Mouse (Mus musculus): ENCODE measurements at regions not wholly inside any gene's neighbourhood (a gene's known extent, or its start where the extent isn't known, plus 50 kb on each side); places are given as distances from the start of the nearest gene placed in this dataset.

DNA sequence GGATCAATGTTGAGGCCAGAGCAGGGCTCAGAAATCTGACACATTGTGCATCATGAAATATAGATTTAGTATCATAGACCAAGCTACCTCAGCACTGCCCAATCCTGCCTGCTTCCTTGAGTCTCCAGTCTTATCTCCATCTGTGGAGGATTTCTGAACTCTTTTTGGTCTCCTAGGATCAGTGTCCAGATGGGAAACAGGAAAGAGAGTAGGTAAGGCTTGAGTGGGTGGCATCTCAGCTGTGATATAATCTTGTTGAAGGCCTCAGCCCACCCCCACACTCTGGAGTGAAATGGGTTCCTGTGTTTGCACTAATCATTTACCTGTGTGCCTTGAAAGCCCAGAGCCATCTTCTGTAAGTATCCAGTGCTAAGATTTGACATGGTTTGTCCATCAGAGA is 74.3 kb upstream of the Aff3 start:
- Histone ChIP-seq H3K4me1 (ENCODE audit: insufficient read depth, low read length) (peaks cover 12% of the 10 kb centered on the region), H3K4me3 (ENCODE audit: low read length) (no peak overlapping the region), H3K9me3 (ENCODE audit: low read length) (no peaks in the 10 kb centered on the region), H3K4me2 (replicated peaks; ENCODE audit: low read depth, low read length) (no peak overlapping the region), H3K27ac (ENCODE audit: low read length) (no peak overlapping the region), H3K9ac (replicated peaks; ENCODE audit: low read length) (no peak overlapping the region), H3K27me3 (ENCODE audit: insufficient read depth, low read length) (no peaks in the 10 kb centered on the region), H3K36me3 (ENCODE audit: insufficient read depth, low read length) (no peaks in the 10 kb centered on the region)
- ATAC-seq (ENCODE audit: low FRiP score, low TSS enrichment) = no peak

DNA sequence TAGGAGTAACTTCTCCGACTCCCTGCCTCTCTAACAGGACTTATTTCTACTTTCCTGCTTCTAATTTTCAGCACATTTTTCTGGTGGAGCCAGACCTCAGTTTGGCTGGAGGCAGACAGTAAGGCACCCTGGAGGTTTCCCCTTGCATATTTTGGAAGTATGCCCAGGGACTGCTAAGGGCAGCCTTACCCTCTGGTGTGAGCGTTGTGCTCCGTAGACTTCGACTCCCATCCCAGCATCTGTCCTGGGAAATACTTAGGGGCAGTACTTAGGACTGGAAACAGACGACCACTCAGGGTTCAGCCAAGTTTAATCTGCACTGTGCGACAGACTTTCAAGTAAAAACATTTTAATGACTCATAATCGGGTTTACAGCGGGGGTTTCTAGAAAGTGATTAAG is 71.0 kb upstream of the Aff3 start:
- WGBS = 54% methylated on average over 8 of the region's 8 CpGs
- Histone ChIP-seq H3K27me3 (ENCODE audit: insufficient read depth, low read length) (no peaks in the 10 kb centered on the region), H3K4me1 (ENCODE audit: insufficient read depth, low read length) (peaks cover 12% of the 10 kb centered on the region), H3K4me2 (replicated peaks; ENCODE audit: low read depth, low read length) (no peak overlapping the region), H3K9me3 (ENCODE audit: low read length) (no peaks in the 10 kb centered on the region), H3K9ac (replicated peaks; ENCODE audit: low read length) (no peak overlapping the region), H3K4me3 (ENCODE audit: low read length) (no peak overlapping the region), H3K36me3 (ENCODE audit: insufficient read depth, low read length) (no peaks in the 10 kb centered on the region), H3K27ac (ENCODE audit: low read length) (peak overlapping the region; percentile 63)
- ATAC-seq (ENCODE audit: low FRiP score, low TSS enrichment) = peak; percentile 81

DNA sequence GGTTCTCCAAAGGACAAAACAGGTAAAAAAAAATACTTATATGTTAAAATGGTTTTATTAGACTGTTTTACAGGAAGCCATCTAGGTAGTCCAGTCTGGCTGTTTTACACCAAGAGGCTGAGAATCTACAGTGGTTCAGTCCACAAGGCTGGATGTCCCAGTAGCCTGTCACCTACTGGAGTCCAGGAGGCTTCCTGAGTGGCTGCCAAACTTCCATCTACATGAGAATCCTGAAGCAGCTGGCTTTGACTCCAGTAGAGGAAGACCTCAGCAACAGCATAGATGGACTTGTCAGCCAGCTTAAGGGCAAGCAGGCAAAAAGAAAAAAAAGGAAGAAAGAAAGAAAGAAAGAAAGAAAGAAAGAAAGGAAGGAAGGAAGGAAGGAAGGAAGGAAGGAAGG is 68.4 kb upstream of the Aff3 start:
- Histone ChIP-seq H3K36me3 (ENCODE audit: insufficient read depth, low read length) (no peaks in the 10 kb centered on the region), H3K27ac (ENCODE audit: low read length) (no peak overlapping the region), H3K9me3 (ENCODE audit: low read length) (no peaks in the 10 kb centered on the region), H3K4me3 (ENCODE audit: low read length) (no peak overlapping the region), H3K27me3 (ENCODE audit: insufficient read depth, low read length) (no peaks in the 10 kb centered on the region), H3K4me1 (ENCODE audit: insufficient read depth, low read length) (peaks cover 12% of the 10 kb centered on the region), H3K4me2 (replicated peaks; ENCODE audit: low read depth, low read length) (no peak overlapping the region), H3K9ac (replicated peaks; ENCODE audit: low read length) (no peak overlapping the region)
- ATAC-seq (ENCODE audit: low FRiP score, low TSS enrichment) = no peak

DNA sequence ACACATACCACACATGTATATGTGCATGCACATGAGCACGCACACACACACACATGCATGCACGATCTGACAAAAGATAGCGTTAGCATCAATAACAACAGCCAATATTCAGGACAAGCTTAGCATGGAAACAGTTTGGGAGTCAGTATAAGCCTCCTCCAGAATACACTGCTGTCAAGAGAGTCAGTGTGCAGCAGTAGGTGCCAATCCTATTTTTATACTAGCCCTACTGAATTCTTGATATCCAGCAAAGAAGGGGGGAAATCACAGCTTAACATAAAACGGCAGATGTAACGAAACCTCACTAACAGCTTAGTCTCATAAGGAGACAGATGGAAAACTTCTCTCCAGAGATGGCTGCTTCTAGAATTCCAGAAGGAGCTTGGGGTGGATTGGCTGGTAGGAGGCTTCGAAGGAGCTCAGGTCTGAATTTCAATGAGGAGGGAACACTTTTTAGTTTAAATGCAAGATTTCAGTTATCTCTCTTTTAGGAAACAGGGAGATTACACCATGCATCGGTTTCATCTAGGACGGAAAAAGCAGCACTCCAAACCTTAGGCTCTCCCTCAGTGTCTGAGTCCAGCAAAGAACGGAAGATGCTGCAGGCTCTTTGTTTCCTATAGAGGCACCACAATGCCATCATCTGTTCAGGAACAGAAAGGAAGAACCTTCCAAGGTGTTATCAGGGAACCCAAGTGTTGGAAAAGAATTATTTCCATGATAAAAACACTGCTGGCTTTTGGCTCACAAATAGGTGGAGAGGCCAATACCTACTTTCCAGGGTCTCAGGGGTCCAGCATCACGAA is 65.4 kb upstream of the Aff3 start:
- Histone ChIP-seq H3K27ac (ENCODE audit: low read length) (no peak overlapping the region), H3K4me3 (ENCODE audit: low read length) (no peak overlapping the region), H3K36me3 (ENCODE audit: insufficient read depth, low read length) (no peaks in the 10 kb centered on the region), H3K9me3 (ENCODE audit: low read length) (no peaks in the 10 kb centered on the region), H3K4me2 (replicated peaks; ENCODE audit: low read depth, low read length) (no peak overlapping the region), H3K27me3 (ENCODE audit: insufficient read depth, low read length) (no peaks in the 10 kb centered on the region), H3K9ac (replicated peaks; ENCODE audit: low read length) (no peak overlapping the region), H3K4me1 (ENCODE audit: insufficient read depth, low read length) (no peaks in the 10 kb centered on the region)
- 78% methylated on average over 10 of the region's 10 CpGs for WGBS
- no peak for ATAC-seq (ENCODE audit: low FRiP score, low TSS enrichment)

DNA sequence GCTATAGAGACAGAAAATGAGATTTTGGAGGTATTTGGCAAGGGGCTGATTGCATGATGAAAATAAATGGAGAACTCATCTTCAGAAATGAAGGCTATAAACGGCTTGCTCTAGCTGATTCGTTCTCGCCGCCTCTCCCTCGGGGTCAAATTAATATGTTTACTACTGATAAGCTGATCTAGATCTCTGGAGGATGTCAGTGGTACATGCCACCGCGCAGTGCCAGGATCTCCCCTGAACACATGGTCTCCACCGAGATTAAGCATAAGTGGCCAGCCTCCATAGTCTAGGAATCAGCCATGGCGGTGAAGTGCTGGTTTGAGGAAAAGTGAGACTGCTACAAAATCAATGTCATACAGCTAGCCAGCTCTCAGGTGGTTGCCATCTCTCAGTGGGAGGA is 61.0 kb upstream of the Aff3 start:
- no peak overlapping the region for H3K9ac ChIP-seq (replicated peaks; ENCODE audit: low read length)
- WGBS = 91% methylated on average over 9 of the region's 9 CpGs
- no peaks in the 10 kb centered on the region for H3K4me1 ChIP-seq (ENCODE audit: insufficient read depth, low read length)
- no peaks in the 10 kb centered on the region for H3K27me3 ChIP-seq (ENCODE audit: insufficient read depth, low read length)
- no peak overlapping the region for H3K4me2 ChIP-seq (replicated peaks; ENCODE audit: low read depth, low read length)
- ATAC-seq (ENCODE audit: low FRiP score, low TSS enrichment) = no peak
- peaks cover 3% of the 10 kb centered on the region; the same call in 1 of the 2 replicates for H3K9me3 ChIP-seq (ENCODE audit: low read length)
- H3K4me3 ChIP-seq (ENCODE audit: low read length) = no peak overlapping the region
- no peak overlapping the region for H3K27ac ChIP-seq (ENCODE audit: low read length)
- no peaks in the 10 kb centered on the region for H3K36me3 ChIP-seq (ENCODE audit: insufficient read depth, low read length)

DNA sequence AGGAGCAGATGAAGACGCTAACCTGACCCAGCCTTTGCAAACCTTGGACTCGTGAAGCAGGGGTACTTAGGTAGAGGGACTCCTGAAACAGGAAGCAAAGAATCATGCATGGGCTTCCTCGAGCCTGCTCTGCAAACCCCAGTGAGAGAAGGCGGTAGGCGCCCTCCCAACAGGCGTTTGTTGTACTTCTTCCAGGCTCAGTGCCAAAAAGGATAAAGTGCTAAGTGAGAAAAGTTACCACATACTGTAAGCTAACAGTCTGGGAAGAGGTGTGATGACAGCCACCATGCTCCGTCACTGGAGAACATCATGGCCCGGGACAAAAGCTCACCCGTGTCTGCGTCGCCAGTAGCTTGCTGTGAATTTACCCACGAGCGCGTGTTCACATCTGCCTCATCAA is 59.9 kb upstream of the Aff3 start:
- no peak overlapping the region for H3K27ac ChIP-seq (ENCODE audit: low read length)
- H3K4me2 ChIP-seq (replicated peaks; ENCODE audit: low read depth, low read length) = no peak overlapping the region
- H3K4me3 ChIP-seq (ENCODE audit: low read length) = no peak overlapping the region
- peaks cover 3% of the 10 kb centered on the region; the same call in 1 of the 2 replicates for H3K9me3 ChIP-seq (ENCODE audit: low read length)
- 90% methylated on average over 14 of the region's 14 CpGs for WGBS
- H3K9ac ChIP-seq (replicated peaks; ENCODE audit: low read length) = no peak overlapping the region
- H3K36me3 ChIP-seq (ENCODE audit: insufficient read depth, low read length) = no peaks in the 10 kb centered on the region
- H3K27me3 ChIP-seq (ENCODE audit: insufficient read depth, low read length) = no peaks in the 10 kb centered on the region
- H3K4me1 ChIP-seq (ENCODE audit: insufficient read depth, low read length) = no peaks in the 10 kb centered on the region
- ATAC-seq (ENCODE audit: low FRiP score, low TSS enrichment) = no peak

DNA sequence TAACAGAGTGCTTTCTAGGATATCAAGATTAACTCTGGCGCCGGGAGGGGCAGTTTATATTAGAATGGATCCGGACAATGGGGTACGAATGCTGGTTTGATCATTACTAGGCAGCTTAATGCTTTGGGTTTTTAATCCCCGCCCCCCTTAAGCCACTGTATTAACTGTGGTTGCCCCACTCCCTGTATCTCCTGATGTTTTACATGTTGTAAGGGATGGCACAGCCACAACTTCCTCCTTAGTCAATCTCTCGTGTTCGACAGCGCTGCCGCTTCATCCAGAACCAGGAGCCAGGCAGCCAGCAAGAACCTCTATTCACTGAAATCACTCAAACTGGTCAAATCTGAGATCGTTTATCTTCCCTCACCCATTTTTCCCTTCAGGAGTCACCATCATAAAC is 57.4 kb upstream of the Aff3 start:
- no peak overlapping the region for H3K9ac ChIP-seq (replicated peaks; ENCODE audit: low read length)
- no peak for ATAC-seq (ENCODE audit: low FRiP score, low TSS enrichment)
- no peak overlapping the region for H3K4me3 ChIP-seq (ENCODE audit: low read length)
- H3K4me2 ChIP-seq (replicated peaks; ENCODE audit: low read depth, low read length) = no peak overlapping the region
- no peak overlapping the region for H3K27ac ChIP-seq (ENCODE audit: low read length)
- no peaks in the 10 kb centered on the region for H3K4me1 ChIP-seq (ENCODE audit: insufficient read depth, low read length)
- WGBS = 93% methylated on average over 10 of the region's 10 CpGs
- H3K27me3 ChIP-seq (ENCODE audit: insufficient read depth, low read length) = no peaks in the 10 kb centered on the region
- H3K36me3 ChIP-seq (ENCODE audit: insufficient read depth, low read length) = no peaks in the 10 kb centered on the region
- H3K9me3 ChIP-seq (ENCODE audit: low read length) = peaks cover 3% of the 10 kb centered on the region; the same call in 1 of the 2 replicates

DNA sequence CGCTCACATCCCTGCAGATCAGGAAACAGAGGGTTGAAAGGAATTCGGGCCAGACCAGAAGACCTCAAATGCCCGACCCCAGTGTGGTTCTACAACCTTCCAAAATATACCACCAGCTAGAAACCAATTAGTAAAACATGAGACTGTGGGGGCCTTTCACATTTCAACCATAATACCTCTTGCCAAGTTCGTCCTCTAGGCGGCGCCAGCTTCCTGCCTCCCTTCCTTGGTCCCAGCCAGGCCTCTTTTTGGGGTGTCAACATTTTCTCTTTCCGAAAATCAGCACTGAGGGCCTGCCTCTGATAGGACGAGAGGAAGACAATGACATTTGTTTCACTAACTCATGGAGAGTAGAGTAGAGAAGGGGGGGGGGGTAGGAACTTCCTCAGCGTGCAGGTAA is 55.5 kb upstream of the Aff3 start:
- H3K36me3 ChIP-seq (ENCODE audit: insufficient read depth, low read length) = no peaks in the 10 kb centered on the region
- 47% methylated on average over 9 of the region's 9 CpGs for WGBS
- no peak for ATAC-seq (ENCODE audit: low FRiP score, low TSS enrichment)
- H3K4me1 ChIP-seq (ENCODE audit: insufficient read depth, low read length) = no peaks in the 10 kb centered on the region
- no peak overlapping the region for H3K9ac ChIP-seq (replicated peaks; ENCODE audit: low read length)
- no peak overlapping the region for H3K27ac ChIP-seq (ENCODE audit: low read length)
- H3K4me3 ChIP-seq (ENCODE audit: low read length) = no peak overlapping the region
- H3K27me3 ChIP-seq (ENCODE audit: insufficient read depth, low read length) = no peaks in the 10 kb centered on the region
- no peak overlapping the region for H3K4me2 ChIP-seq (replicated peaks; ENCODE audit: low read depth, low read length)
- H3K9me3 ChIP-seq (ENCODE audit: low read length) = peaks cover 3% of the 10 kb centered on the region; the same call in 1 of the 2 replicates

DNA sequence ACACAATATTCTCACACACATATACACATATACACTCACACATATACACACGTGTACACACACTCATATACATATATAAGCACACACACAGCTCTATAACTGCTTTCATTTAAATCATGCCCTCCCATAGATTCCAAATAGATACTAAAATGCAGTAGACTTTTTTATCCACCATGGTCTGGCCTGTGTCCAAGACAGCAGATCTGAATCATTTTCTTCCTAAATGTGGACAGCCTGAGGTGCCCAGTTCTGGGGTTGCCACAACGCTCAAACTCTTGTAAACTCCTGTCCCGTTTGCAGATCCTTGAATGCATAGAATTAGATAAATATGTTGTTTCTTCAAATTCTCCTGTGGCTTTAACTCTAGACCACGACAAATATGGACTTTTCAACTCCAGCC is 50.9 kb upstream of the Aff3 start:
- ATAC-seq (ENCODE audit: low FRiP score, low TSS enrichment) = no peak
- H3K9ac ChIP-seq (replicated peaks; ENCODE audit: low read length) = no peak overlapping the region
- H3K4me1 ChIP-seq (ENCODE audit: insufficient read depth, low read length) = no peaks in the 10 kb centered on the region
- no peaks in the 10 kb centered on the region for H3K36me3 ChIP-seq (ENCODE audit: insufficient read depth, low read length)
- no peak overlapping the region for H3K4me2 ChIP-seq (replicated peaks; ENCODE audit: low read depth, low read length)
- H3K9me3 ChIP-seq (ENCODE audit: low read length) = no peaks in the 10 kb centered on the region
- WGBS = 70% methylated on average over 4 of the region's 4 CpGs
- H3K27me3 ChIP-seq (ENCODE audit: insufficient read depth, low read length) = no peaks in the 10 kb centered on the region
- no peak overlapping the region for H3K4me3 ChIP-seq (ENCODE audit: low read length)
- peak overlapping the region; percentile 68; the same call in 1 of the 2 replicates for H3K27ac ChIP-seq (ENCODE audit: low read length)
